Mouse (Mus musculus) telencephalon, adult 2 months (tissue): ENCODE measurements around the gene Mtr.

ENCODE experiments used
- DNase-seq: peaks from one replicate; pipeline ENCODE4 v3.0.0-alpha.2; 2011; ENCODE audit warnings: low read depth, low spot score

Mtr gene

DNA sequence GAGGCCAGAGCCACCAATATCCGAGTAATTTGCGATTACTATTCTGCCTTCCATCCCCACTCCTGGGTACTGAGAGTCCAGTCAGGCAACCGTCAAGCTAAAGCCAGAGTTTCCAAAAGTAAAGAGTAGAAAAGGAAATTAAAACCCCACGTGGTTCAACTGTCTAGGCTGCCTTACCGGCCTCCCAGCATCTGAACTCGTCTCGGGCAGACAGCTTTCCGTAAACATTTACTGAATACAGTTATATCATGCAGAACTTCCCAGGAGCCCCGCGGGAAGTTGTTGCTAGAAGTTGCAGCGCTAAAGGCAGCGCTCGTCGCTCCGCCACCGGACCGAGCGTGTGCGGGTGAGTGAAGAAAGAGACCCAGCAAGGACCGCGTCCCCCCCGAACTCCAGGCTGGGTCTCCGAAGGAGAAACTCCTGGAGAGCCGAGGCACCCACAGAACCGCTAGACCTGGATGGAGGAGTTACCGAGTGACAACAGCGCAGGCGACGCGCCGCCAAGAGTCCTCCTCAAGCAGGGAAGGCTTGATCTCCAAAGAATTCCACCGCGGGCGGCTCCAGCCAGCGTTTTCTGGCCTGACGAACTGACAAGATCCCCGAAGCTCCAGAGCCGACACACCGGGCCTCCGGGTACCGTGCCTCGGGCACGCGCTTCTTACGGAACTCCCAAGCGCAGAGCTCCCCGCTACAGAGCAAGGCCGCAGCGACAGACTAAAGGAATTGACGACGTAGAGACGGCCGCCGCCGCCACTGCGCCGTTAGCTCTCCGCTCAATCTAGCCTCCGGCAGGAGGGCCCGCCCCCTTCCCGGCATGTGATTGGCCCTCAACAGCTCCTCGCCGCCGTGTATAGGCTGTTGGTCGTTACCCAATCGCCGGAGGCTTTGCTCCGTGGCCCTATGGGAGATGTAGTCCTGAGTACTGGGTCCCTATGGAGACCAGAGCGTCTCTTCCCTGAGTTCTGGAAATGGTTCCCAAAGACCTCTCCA lies at the start of gene Mtr:
Gene Mtr, minus strand, starts transcription at position 723 of the 990 bp plus-strand sequence.
- peak; percentile 96 for DNase-seq

DNA sequence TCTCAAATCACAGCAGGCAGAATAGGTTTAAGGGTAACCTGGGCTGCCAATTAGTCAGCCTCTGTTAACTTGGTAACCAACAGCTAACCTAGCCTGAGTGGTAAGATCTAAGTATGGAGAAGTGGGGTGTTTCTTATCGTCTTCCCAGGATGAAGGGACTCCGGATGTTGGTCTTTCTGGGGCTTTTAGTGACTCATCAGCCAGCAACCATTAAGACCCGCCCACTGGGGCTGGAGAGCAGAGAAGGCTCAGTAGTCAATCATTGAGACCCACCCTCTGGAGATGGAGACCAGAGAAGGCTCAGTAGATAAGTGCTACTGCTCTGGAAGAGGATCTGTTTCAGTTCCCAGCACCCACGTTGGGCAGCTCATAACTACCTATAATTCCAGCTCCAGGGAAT lies 49.4 kb upstream of the Mtr start:
- no peak for DNase-seq

DNA sequence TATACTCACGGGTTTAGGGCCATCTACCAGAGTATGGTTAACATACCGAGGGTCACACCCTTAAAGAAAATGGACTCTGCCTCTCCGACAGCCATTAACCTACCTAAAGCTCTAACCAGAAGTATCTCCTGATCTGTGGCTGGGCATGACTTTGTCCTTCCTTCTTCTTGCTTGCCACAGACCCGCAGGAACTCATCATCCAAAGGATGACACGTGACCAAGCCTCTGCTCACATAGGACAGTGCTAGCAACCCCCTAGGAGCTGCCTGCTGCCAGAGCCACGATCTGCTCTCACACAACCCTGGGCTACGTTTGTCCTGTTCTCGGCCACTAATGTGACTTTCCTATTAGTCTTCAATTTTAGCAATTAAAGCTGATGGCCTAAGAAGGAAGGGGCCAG lies 47.6 kb upstream of the Mtr start:
- DNase-seq: no peak

DNA sequence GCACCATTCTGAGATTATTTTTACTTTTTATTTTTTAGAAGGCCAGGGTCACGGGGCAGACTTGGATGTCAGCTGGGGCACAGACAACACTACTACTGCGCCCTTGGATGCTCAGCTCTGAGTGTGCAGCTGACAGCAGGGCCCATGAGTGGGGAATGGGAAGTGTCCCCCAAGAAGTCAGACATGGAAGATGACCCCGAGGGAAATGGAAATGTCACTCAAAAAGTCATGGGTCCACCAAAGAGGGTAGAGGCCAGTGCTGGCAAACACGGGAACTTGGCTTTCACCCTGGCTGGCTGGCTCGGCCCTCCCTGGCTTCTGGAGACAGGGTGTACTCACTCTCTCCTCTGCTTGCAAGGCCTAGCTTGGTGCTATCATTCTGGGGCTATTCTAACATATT lies 47.1 kb upstream of the Mtr start:
- no peak for DNase-seq

DNA sequence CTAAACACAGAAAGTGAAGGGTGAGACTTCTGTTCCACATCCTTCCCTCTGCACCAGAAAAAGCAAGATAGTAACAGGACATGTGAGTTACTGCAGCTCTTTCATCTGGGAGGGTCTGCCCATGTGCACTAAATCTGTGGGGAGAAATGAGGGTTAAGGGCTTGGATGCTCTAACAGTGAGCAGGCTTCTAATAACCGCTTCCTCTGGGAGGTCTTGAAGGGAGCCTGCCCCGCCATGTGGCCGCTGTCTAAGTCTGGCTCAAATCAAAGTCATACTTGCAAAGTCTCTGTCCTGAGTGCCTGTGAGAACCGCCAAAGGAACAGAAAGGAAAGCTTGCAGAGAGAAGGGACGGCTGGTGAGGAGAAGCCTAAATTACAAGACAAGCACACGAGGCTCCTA lies 39.9 kb upstream of the Mtr start:
- no peak for DNase-seq

DNA sequence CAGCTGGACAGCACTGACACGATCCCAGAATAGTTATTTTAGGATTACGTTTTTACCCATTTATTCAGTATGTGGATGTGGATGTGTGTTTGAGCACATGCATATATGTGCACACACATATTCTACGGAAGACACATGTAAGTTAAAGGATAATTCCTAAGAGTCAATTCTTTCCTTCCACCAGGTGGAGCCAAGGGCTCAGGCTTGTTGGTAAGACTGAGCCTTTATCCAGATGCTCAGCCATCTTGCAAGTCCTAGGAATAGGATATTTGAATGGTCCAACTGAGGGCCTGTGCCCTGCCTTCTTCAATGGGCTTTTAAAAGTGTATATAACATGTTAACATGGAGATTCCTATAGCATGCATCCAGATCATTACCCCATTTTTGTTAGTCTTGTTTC lies 38.8 kb upstream of the Mtr start:
- DNase-seq: peak; percentile 60

DNA sequence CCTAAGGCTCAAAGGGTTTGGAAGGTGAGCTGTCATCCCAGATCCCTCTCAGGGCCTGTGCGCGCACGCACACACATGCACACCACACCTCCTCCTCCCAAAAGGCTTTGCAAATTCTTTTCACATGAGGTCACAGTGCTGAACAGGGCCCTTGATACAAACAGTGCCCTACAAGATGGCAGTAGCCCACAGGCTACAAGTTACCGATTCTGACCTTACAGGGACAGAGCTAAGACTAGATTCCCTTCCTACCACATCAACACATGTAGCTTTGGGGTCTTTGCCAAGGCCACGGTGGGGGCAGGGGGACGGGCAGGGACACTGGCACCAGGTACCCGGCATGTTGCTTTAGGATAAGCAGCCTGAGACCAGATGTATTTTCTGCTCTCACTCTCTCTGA lies 35.9 kb upstream of the Mtr start:
- DNase-seq: no peak

DNA sequence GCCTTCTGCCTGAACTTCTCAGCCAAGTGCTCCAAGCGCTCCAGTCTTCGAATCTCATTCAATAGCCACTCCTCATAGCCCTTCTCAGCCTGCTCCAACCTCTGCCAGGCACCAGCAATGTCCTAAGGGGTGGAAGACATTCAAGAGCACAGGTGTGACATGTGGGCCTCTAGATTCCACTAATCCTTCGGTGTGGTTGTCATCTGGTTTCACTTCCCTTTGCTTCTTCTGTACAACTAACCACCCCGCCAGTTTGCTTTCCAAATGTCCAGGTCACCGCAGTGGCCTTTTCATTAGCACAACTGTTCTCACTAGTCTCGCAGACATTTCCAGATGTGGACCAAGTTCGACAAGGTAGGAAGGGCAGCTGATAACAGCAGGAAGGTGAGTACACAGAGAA lies 32.8 kb upstream of the Mtr start:
- no peak for DNase-seq

DNA sequence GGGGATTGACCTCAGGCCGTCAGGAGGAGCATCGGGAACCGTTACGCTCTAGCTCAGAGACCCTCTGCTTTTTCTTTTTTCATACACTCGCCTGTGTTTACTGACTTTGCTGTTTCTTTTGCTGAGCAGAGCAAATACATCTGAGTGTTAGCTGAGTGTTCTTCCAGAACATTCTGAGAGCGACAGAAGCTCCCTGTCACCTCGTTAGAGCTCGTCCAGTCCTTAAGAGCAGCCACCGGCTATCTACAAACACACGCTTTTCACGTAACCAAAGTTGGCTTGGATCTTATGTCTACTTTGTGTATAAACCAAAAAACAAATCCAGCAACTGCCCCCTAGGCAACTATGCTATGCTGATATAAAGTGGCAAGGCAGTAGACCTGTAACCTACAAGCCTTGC lies 26.6 kb upstream of the Mtr start:
- no peak for DNase-seq

DNA sequence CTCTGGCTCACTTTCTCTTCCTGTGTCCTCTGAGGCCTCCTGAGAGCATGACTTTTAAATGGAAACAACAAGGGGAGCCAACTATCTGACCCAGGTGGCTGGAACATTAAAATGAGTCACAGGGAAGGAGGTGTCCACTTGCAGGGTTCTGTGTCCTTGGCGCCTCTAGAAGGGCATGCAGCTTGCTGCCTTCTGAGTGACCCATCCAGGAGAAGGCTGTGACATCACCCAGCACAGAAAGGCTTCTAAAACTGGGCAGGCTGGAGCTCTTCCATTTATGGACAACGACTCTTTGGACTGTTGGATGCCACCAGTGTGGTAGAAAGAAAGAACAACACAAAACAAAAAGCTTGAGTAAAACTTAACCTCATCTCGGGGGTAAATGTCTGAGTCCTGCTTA lies 25.9 kb upstream of the Mtr start:
- no peak for DNase-seq

DNA sequence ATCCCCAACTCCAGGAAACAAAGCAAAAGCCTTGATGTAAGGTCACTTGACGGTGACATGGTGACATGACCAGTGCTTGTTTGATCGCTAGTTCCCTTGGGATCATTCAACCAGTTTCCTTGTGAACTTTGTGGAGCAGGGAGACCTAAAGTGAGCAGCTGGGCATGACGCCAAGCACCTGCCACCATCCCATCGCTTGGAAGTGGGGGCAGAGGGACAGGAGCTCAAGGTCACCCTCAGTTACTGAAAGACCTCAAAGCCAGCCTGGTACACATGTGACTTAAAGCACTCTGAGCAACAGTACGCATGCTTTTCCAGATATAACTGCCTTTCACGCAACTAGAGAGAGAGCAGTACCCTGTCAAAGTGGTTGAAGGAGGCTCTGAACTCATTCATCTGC lies 16.8 kb upstream of the Mtr start:
- no peak for DNase-seq

DNA sequence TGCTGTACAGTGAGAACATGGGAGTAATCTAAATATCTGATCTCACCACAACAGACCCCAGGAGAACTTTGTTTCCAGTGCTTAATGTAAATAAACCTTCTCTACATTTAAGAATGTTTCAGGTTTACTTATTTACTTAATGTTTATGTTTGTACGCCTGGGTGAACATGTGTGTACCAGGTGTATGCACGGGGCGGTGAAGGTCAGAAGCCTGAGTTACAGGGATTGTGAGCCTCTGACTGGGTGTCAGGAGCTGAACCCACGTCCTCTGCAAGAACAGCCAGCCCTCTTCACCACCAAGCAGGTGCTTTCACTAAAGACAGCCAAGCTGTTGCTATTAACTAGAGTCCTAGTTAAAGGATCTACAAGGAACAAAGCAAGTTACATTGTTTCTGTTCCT lies 16.3 kb upstream of the Mtr start:
- DNase-seq: no peak

DNA sequence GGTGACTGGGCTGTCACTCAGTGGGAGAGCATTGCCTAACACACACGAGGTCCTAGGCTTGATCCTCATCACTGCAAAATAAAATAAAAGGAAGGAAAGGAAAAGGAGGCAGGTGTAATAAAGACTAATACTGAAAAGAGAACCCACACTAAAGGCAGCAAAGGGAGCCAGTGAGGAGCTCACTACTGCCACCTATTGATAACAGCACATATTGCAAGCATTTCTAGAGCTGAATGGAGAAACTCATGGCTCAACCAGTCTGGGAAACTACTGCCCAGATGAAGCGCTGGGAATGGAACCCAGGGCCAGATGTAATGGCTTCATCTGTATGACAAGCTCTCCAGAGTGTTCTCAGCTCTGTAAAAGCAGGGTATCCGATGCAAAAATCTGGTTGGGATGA lies 15.0 kb upstream of the Mtr start:
- no peak for DNase-seq

DNA sequence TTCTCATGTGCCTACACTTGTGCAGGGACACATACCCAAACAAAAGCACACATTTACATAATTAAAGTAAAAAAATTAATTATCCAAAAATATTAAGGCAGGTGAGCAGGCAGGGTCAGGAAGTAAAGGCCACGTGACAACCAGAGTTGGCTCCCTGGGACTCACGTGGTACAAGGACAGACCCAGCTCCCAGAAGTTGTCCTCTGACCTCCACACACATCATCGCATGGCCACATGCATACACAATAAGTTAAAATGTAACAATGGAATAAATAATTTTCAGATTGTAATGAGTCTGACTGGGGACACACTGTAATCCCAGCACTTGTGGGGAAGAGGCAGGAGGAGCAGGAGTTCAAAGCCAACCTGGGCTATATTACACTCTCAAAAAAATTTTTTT lies 10.1 kb upstream of the Mtr start:
- DNase-seq: no peak

DNA sequence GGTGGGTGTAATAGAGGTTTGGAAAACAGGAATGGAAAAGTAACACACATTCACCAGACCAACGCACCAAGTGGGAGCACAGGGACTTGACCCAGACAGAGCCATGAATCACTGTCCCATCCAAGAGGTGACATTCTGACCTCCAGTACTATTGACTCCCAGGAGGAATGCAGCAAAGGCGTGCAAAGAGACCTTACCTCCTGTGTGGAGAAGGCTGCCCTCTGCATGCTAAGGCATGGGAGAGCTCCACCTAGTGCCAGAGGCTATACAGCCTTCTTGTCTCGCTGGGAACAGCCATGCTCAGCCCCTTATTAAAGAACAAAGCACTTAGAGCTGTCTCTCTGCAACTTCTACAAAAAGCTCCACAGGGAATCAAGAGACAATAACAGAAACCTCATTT lies 9.2 kb upstream of the Mtr start:
- DNase-seq: no peak

DNA sequence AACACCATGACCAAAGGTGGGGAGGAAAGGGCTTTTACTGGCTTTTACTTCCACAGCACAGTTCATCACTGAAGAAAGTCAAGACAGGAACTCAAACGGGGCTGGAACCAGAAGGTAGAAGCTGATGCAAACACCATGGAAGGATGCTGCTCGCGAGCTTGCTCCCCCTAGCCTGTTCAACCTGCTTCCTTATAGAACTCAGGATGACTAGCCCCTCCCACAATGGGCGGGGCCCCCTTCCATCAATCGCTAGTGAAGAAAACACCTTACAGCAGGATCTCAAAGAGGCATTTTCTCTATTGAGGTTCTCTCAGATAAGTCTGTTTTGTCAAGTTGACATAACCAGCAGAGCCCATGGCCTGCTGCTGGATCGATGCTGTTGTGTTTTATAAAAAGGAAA lies 6.1 kb upstream of the Mtr start:
- DNase-seq: no peak

DNA sequence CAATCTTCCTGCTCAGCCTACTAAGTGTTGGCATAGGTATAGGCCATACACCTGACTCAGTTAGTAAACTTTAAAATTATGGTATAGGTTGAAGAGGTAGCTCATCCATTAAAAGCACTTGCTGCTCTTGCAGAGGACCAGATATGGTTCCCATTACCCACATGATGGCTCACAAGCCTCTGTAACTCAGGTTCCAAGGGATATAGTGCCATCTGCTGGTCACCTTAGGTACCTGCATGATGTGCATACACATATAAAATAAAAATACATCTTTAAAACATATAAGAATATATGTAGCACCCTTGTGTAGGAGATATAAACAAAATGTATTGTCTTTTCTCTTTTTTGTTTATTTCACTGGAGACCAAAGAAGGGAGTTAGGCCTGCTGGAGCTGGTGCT lies 3.6 kb upstream of the Mtr start:
- no peak for DNase-seq

DNA sequence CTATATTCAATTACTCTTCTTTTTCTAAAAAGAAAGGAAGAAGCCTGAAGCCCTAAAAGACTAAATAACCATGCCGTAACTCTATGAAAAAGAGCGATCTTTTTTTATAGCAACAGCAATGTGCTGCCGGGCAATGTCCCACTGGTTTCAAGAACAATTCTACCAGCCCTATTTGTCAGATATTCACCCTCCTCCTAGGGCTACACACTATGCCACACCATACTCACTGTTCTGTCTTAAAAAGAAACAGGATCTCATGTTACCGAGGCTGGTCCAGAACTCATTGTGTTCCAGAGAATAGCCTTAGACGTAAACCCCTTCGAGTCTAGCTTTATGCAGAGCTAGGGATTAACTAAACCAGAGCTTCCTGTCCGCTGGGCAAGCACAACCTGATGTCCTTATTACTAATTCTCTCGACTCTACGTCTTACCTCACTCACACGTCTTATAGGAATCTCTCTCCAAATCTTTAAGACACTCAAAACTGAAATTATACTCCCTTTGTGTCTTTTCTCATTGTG lies 982 bp downstream of the Mtr start:
- DNase-seq: no peak

DNA sequence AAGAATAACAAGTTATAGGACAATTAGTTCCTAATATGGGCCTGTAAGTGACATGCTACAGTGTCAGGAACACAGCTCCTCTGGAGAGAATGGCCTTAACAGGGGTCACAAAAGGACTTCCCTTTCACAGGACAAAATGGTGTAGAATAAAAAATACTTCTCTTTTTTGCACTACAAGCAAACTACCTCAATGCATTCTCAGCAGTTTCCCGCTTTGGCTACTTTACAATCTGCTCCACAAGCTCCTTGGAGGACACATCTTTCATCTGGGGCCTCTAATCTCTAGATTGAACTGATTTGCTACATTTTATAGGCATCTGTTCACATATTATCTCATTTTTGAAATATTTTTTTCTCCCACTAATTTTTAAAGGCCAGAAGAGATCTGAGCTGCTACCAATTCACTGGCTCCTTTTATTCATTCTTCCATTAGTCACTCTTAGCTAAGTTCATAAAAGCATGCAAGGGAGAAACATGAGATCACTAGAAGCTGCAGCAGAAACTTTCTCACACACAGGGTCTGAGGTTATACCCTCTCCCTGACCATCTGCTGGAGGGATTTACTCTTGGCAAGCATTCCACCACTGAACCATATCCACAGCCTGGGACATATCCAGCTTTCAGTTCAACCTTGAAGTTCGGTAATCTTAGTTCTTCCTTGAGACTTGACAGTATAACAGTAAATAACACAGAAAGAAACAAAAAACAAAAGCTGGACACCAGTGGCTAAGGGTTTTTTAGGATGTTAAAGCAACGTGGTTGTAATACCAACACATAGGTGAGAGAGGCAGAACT lies 1.8 kb downstream of the Mtr start:
- no peak for DNase-seq

DNA sequence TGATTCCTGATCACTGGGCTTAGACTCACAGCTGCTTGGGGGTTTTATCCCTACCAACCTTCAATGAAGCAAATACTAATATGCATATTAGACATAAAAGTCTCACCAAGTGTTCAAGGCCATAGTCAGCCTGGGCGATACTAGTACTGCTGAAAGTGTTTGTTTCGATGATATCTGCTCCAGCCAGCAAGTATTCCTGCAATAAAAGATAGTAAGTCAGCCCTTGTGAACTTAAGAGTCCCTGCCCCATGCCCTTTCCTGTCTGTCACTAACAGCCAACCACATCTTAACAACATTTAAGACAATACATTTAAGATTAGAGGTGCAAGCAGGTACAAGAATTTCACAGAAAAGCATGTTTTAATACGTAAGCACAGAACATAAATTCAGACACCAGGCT lies 7.4 kb downstream of the Mtr start:
- DNase-seq: no peak

DNA sequence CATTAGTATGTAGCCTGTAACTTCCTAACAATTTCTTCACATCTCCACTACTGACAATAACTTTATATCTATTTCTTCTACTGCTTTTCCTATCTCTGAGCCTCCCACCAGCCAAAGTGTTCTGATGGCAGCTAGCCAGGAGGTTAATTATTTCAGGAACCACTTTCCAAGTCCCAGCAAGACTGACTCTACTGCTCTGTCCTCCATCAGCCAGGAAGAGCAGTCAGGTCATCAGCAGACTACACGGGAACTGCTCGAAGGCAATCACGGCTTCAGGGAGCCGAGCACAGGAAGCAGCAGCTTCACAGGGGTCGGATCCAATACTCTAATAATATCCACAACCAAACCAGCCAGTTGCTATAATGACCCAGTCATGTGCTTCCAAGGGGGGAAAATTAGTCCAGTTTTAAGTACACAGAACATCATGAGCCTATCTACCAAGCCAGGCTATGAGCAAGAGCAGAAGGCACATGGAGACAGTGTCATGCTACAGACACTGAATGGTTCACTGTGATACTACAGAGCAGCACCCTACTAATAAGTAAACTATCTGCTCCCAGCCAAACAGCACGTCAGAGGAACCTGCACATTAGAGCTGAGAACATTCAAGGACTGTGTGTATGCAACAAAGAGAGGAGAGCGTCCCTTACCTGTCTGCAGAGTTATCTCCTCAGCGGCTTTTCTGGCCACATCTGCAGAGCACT lies 8.6 kb downstream of the Mtr start:
- no peak for DNase-seq

DNA sequence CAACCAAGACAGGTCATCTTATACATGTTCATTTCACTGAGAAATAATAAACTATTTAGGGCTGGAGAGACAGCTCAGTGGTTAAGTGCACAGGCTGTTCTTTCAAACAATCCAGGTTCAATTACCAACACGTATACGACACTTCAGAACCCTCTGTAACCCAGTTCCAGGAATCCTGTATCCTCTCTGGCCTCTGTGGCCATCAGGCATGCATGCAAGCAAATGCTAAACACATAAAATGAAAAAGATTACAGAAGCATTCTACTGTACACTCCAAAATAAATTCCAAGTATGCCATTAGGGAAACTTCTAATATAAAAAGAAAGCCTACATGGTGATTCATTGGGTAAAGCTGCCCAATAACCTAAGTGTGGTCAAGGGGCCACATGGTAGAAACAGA lies 12.0 kb downstream of the Mtr start:
- no peak for DNase-seq
